Mouse (Mus musculus): ENCODE measurements around the gene Ankrd24.
"Not testable (repeated sequence)": the region's sequence is repeated elsewhere in the genome, so short reads cannot be mapped to it uniquely, and the experiment has no call there.

Gene Ankrd24

DNA sequence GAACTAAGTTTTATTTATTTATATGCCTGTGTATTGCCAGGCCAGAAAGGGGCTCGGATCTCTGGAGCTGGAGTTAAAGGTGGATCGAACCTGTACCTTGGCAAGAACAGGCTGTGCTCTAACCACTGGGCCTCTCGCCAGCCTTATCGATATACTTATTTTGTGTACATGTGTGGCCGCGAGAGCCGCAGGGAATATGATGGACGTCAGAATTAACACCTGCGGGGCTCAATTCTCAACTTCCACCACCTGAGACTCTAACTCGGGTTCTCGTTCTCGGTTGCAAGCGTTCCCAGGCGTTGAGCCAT, 22.7 kb upstream of the Ankrd24 start:
- no peak for DNase-seq (ENCODE audit: extremely low spot score, low spot score)

DNA sequence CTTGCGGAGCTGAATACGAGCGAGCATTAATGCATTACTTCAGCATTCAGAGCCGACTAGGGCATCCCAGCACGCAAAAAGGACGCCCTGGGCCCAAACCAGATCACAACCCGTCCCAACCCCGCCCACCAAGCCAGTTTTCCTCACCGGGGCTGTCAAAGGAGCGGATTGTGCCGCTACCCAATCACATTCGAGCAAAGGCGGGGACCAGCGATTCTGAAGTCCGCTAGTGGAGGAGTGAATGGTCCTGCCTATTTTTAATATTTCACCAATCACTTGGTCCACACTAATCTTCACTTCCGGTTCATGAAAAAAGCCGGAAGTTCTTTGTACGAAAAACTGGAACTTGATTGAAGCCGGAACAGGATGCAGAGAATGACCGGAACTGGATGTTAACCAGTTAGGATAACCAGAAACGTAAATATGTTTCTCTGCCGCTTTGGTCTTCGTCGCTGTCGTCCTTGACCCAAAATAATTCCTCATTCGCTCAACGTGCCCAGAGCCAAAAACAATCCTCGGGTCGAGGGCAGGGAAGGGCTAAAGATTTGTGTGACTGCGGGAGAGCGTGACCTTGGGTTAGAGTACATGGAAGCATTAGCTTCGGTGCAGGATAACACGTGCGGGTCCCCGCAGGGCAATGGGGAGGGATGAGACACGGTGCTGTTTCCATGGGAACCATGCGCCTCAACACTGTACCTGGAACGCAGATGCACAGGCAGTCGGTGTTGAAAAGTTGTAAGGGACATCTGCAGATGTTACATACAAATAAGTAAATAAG, 22.2 kb upstream of the Ankrd24 start, which contains the start of gene BC025920:
Gene BC025920 (plus strand): TSS at position 297 of the 778 bp plus-strand sequence.
- DNase-seq (ENCODE audit: extremely low spot score, low spot score), result peak; percentile 90

DNA sequence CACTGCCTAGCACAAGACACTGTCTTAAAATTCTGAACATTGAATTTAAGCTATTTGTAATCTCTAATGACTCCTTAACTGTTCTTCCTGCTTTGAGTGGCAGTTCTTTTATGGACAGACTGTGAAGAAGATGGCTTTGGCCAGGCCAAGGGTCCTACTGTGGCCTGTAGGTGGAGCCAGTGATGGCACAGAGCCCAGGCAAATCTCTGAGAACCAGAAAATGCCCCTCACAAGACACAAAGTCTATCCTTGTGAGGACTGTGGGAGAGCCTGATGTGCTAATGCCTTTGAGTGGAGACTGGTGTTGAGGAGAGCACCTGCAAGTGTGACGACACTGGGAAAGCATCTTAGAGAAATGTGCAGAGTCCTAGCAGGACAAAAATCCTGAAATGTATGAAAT, 20.0 kb upstream of the Ankrd24 start:
- no peak for DNase-seq (ENCODE audit: extremely low spot score, low spot score)

DNA sequence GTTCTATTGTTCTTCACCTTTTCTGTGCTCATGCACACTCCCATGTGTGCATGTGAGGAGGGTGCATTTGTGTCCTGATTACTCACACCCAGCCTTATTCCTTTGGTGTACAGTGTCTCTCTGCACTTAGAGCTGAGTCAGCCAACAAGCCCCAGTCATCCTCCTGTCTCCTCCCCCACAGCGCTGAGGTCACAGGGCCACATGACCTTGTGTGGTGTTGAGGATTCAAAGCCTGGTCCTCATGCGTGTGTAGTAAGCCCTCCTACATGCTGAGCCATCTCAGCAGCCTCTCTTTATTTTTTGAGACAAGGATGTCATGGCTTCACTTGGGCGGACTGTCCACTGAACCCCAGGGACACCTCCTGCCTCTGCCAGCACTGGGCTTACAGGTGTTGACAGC, 15.6 kb upstream of the Ankrd24 start:
- DNase-seq (ENCODE audit: extremely low spot score, low spot score), result no peak

DNA sequence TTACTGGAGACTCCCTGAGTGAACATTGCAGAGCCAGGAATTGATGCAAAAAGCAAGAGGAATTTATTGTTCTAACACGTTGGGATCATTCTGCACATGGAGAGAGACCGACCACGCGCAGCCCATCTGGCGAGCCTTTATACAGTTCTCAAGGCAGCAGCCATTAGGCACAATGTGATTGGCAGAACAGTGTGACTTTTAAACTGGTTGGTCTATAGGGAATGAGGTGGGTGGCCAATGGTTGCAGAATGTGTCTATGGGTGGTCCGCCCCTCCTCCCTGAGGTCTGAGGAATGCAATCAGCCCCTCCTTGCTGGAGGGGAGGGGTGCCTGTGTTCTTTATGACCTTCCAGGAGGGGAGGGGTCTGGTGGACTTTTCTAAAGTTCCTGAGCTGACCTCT, 12.9 kb upstream of the Ankrd24 start:
- no peak for DNase-seq (ENCODE audit: extremely low spot score, low spot score)

DNA sequence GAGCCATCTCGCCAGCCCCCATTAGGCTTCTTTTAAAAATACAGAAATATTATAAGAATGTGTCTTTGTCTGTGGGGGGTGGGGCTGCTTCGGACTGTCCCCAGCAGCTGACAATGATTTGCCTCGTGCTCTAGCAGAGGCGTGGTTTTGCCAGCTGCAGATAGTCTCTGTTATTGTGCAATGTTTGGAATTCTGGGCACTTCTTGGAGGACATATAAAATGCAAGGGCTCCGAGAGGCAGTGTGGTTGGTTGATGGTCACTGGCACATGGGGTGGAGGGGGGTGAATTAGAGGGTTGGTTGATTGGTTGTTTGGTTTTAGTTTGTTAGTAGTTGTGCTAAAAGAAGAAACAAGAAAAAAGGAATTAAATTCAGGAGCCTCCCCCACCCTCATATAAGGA, 8.4 kb upstream of the Ankrd24 start:
- no peak for DNase-seq (ENCODE audit: extremely low spot score, low spot score)

DNA sequence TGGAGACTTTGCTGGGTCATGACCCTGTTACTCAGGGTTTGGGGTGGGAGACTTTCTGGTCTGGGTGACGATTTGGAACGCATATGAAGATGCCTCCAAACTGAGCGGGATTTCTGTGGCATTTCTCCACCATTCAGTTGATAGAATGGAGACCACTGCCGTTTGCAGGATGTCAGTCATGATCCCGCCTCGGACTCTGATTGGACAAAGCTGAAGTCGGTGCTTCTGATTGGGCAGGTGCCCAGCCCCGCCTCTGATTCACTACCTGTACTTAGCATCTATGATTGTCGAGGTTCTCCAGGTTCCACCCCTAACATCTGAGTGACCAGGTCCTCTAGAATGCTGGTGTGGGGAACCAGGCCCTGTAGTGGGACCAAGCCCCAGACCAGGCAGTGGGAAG, 7.6 kb upstream of the Ankrd24 start:
- DNase-seq (ENCODE audit: extremely low spot score, low spot score), result no peak

DNA sequence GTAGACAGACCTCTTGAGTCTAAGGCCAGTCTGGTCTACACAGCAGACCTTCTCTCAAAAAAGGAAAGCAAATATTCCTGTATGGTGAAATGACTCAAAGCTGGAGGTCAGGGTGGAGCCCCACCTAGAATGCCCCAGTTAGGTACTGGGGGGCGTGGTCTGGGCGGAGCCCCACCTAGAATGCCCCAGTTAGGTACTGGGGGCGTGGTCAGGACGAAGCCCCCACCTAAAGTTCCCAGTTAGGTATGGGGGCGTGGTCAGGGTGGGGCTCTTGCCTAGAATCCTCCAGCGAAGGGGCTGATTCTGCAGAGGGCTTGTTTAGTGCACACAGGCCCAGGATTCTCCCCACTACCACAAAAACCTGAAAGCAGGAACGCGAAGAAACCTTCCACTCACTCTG, 4.9 kb upstream of the Ankrd24 start:
- DNase-seq (ENCODE audit: extremely low spot score, low spot score), result no peak

DNA sequence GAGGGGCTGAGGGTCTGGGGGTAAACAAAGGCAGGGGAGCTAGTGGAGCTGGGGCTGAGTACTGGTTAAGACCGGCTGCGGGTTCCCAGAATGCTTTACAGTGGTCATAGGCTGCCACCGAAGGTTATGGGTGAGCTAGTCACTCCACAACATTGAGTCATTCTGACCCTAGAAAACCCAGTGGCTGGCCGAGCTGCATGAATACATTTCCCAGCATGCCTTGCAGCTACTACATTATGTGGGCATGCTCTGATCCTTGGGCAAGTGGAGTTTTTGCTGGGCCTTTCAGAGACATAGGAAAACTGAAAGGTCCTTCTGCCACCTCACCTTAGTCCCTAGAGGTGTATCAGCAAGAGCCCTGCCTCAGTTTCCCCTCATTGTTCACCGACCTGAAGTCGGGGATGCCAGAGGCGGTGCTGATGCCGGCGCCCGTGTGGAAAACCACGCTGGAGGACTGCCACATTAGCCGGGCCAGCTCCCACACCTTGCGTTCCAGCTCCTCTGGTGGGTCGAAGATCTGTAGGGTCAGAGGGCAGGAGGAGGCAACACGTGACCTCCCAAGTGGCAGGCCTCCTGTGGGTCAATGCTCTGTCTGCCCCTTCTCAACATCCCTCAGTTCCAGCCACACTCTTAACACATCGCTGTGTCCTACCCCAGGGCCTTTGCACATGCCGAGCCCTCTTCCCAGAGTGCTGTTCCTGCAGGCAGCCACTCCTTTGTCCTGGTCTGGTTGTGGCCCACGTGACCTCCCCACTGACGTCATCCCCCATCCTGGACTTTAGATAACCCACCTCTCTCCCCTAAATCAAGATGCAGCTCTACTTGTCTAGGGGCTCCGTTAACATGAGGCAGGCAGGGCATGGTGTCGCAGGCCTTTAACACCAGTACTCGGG, 2.0 kb upstream of the Ankrd24 start:
- no peak for DNase-seq (ENCODE audit: extremely low spot score, low spot score)

DNA sequence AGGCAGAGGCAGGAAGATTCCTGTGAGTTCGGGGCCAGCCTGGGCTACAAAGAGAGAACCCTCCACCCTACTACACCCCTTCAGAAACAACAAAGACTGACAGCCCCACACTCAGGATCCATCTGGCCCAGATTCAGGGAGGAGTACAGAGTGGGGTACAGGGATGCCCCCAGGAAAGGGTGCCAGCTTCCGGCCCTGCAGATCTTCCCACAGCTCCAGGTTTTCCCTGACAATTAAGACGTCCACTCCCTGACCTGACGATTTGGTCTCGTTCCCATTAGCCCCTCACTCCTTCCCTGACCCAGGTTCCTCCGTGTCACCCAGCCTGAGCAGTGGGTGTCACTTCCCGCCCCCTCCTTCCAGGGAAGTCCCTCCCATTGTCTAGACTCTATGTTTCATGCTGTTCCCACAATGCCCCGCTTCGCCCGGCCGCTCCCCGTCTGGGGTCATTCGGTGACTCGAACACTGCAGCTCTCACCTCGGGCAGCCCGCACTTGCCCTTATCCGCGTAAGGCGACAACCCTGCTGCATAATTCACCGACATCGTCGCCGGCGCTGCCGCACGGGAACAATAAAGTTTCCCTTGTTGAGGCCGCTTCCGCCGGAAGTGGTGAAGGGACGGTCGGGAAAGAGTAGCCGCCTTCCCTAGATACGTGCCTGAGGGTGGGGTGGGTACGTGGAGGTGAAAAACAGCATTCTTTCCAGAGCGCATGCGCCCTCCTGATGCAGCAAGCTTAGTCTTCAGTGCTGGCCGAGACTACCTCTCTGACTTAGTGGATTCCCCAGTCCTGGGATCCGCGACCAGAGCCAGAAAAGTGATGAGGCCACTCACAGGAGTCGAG, 1.1 kb upstream of the Ankrd24 start, which contains the start of gene Sirt6:
Gene Sirt6 (minus strand): TSS at position 804 of the 842 bp plus-strand sequence.
- DNase-seq (ENCODE audit: extremely low spot score, low spot score), result peak; percentile 95

DNA sequence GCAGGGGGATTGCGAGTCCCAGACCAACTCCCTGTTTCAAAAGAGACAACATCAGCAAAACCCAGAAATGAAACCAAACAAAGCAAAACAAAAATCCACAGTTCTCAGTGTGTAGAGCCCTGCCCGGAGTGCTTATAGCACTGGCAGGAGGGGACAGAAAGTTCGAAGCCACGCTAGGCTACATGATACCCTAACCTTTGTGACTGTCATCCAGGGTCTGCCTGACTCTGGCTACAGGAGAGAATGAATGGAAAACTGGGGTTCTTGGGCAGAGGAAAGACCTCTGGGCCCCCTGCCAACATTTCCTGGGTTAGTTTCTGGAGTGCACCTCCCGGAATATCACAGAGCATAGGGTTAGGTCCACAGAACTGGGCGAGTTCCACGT, 512 bp upstream of the Ankrd24 start:
- no peak for DNase-seq (ENCODE audit: extremely low spot score, low spot score)

DNA sequence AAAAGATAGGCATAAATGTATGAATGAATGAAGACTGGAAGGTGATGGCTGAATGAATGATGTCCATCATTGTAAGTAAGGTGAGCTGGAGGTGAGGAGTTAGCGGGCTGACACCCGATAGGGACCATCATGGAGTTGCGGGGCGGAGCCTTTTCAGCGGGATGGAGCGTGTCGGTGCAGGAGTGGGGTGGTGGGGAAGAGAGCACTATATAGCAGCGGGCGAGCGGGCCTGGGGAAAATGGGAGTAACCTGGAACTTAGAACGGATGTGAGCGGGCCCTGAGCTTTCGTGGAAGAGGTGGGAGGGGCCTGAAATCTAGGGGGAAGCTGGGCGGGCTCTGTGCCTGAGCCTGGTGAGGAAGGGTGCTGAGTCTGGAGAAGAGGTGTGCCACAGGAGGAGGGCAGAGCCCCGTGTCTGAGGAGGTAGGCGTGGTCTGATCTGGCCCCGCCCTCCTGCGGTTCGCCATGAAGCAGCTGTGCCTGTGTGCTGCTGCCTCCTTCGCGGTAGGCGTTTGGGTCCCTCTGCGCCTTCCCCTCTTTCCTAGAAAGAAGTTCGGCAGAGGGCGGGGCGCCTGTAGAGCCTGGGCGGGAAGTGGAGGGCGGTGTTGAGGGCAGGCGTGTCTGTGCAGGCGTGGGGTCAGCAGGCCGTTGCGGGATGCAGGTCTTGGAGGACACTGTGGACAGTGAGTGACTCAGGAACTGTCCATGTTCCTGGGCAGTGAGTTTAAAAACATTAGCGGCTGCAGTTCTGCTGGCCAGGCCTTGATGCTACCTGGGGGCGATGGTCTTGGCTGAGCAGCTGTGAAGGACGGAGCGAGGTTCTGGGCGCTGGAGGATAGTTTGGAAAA, 5.1 kb downstream of the Ankrd24 start:
- DNase-seq (ENCODE audit: extremely low spot score, low spot score), result peak; percentile 80

DNA sequence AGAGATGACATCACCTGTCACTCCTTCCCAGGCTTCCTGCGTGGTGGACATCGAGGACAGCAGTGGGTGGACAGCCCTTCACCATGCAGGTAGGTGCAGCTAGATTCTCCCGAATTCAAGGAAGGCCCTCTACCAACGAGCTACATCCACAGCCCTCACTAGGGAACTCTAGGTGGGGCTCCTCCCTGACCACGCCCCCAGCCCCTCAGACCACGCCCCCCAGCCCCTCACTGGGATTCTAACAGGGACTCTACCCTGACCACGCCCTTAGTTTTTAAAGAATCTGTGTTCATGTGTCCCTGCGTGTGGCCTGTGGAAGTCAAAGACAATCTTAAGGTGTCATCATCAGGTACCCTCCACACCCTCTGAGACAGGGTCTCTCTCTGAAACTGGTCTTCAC, 8.0 kb downstream of the Ankrd24 start:
- no peak for DNase-seq (ENCODE audit: extremely low spot score, low spot score)

DNA sequence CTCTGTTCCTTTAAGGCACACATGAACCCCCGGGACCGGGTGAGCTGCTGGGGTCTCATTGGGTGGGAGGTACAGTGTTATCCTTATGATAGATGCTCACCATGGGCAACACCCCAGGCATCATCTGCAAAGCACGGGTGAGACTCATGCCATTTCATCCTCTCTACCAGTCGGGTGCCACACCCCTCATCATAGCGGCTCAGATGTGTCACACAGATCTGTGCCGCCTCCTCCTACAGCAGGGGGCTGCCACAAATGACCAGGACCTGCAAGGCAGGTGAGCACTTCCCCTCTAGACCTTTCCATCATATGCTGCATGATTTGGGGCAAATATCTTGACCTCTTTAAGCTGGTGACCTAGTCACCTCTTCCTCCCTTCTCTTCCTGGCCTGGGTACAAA, 9.8 kb downstream of the Ankrd24 start:
- no peak for DNase-seq (ENCODE audit: extremely low spot score, low spot score)

DNA sequence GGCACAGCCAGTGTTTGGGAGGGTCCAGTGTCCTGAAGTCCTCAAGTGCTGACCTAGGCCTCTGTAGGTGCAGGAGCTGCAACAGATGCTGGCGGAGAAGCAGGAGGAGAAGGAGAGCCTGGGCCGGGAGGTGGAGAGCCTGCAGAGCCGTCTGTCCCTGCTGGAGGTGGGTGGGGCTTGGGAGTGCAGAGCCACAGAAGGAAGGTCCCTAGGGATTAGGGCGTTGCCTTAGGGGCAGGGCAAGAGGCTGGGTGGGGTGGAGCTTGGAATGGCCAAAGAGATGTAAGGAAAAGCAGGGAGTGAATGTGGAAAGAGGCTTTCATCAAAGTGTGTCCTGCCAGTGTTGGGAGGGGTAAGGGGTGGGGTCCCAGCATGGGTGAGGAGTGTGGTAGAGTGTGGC, 12.5 kb downstream of the Ankrd24 start:
- not testable (repeated sequence) for DNase-seq (ENCODE audit: extremely low spot score, low spot score)

DNA sequence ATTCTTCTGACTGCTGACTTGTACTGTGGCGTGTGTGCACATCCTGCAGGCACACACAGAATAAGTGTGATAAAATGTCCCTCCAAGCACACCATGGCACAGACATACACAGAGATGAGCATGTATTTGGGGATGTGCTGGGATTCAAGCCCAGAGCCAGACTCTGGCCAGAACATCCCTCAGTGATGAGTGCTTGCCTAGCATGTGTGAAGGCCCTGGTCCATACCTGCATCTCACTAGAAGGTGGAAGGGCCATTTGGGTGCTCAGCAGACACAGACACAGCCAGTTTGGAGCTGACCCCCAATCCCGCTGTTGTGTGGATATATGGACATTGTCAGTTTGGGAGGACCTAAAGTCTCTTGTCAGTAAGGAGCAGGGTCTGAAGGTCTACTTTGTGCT, 13.2 kb downstream of the Ankrd24 start:
- no peak for DNase-seq (ENCODE audit: extremely low spot score, low spot score)

DNA sequence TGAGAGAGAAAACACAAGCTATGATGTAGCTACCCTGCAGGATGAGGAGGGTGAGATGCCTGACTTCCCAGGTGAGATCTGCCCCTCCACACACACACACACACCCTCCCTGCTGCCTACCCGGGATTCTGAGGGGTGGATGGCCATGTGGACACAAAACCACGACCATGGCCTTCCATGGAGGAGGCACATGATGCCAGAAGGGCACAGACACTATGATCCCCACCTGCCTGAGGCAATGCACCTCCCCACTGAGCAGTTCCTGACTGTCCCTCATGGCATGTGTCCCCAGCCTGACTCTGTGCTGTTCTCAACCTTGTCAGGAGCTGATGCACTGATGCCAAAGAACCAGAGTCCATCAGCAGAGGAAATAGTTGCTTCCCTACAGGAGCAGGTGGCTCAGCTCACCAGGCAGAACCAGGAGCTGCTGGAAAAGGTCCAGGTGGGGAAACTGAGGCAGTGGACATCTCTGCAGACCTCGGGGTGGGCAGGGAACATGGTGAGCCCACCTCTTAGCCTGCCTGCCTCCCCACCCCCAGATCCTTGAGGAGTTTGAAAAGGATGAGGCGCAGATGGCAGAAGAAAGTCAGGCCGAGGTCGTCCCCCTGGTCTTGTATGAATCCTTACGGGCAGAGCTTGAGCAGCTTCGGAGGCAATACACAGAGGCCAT, 13.8 kb downstream of the Ankrd24 start:
- no peak for DNase-seq (ENCODE audit: extremely low spot score, low spot score)

DNA sequence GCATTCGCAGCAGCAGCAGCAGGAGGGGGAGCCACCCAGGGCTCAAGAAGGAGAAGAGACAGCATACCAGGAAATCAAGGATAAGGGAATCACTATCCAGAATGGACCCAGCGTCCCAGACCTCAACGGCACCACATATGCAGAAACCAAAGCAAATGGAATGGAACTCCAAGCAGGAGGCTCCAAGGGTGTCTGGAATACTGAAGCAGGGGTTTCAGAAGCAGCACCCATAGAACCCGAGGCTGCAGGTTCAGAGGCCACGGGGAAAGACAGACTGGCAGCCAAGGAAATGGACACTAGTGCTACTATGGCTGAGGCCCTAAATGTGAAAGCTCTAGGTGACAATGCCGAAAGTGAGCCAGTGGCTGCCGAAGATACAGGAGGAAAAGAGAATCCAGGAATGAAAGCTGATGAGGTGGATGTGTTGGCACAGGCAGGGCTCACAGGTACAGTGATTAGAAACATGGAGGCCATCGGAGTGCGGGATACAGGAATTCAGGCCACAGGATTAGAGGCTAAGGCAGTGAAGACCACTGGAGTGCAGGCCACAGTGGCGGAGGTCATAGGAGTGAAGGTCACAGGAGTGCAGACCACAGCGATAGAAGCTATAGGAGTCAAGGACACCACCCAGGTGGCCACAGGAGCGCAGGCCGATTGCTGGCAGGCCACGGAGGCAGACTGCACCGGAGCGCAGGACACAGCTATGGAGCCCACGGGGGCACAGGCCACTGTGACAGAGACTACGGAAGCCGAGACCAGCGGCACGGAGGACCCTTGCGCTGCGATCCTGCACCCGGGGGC, 14.5 kb downstream of the Ankrd24 start:
- DNase-seq (ENCODE audit: extremely low spot score, low spot score), result peak; percentile 38

DNA sequence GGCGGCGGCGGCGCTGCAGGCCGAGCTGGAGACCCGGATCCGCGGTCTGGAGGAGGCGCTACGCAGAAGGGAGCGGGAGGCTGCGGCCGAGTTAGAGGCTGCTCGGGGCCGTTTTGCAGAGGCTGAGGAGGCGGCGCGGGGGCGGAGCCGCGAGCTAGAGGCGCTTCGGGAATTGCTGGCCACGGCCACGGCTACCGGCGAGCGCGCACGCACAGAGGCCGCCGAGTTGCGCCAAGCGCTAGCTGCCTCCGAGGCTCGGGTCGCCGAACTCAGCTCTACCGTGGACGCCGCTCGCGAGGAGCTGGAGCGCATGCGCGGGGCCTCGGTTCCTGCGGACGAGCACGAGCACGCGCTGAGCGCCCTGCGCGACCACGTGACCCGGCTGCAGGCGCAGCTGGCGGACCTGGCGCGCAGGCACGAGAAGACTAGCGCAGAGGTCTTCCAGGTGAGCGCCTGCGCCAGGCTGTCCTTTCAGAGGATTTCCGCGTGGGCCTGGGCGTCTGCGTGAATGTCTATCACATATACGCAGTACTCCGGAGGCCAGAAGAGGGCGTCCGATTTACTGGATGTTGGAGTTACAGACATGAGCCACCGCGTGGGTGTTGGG, 15.2 kb downstream of the Ankrd24 start:
- DNase-seq (ENCODE audit: extremely low spot score, low spot score), result peak; percentile 94
